Mouse (Mus musculus) cerebellum, postnatal 4 days (tissue): ENCODE results near the gene Lsm3.

Experiments
- DNase-seq, 2 experiments: peaks; one replicate each; pipeline ENCODE4 v3.0.0; 2022; ENCODE audit warnings: low spot score in 2 of 2, mixed read lengths in 1 of 2

Gene Lsm3

DNA sequence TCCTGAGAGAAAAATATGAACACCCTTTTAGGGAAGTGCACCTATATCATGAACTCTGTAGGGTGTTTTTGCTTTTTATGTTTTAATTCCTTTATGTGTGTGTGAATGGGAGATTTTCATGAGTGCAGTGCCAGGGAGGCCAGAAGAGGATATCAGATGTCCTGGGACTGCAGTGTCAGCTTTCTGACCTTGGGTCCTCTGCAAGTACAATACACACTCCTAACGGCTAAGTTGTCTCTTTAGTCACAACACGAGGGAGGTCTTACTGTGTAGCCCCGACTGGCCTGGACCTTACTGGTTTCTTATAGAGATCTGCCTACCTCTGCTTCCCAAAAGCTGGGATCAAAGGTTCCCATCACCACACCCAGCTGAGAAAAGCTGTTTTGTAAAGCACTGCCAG lies 37.0 kb downstream of the Lsm3 start:
- DNase-seq: no peak

DNA sequence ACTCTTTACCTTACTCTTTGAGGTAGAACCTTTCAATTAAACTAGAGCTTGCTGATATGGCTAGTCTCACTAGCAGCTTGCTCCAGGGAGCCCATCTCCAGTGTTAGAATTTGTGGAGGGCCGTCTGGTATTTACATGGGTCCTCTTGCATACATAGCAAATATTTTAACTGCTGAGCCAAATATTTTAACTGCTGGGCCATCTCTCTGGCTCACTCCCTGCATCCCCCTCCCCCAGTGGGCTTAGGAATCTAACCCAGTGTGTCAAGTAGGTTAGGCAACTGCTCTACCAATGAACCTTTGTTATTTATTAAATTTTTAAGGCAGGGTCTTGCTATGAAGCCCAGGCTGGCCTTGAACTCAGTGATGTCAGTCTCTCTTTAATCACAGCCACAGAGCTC lies 42.8 kb downstream of the Lsm3 start:
- DNase-seq: no peak

DNA sequence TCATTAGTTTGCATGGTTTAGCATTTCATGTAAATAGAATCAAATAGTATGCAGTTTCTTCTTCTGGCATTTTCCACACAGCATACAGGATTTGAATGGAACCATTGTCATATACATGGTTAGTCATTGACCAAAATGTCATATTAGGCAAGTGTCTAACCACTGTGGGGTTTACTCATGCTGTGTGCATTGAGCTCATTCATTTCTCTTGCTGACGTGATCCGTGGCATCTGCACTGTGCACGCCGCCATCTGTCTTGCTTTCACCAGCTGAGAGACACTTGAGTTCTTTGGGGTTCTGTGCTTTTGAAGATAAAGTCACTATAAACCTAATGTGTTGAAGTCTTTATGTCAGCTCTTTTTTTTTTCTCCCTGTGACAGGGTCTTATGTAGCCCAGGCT lies 43.6 kb downstream of the Lsm3 start:
- no peak for DNase-seq

DNA sequence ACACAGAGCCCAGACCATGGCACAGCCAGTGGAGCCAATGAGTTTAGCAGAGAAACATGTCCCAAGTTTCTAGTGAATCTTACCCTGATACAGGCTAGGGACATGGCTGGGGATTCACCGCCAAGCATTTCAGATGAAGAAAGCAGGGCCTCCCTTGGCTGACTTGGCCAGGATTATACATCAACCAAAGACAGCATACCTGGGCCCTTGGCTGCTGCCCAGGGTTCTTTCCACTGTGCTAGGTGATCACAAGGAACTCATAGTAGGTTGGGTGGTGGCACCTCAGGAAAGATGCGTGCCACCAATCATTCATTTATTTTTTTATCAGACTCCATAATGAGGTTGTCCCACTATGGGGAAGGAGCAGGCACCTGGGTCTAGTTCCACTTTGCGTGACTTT lies 44.5 kb downstream of the Lsm3 start:
- no peak for DNase-seq

DNA sequence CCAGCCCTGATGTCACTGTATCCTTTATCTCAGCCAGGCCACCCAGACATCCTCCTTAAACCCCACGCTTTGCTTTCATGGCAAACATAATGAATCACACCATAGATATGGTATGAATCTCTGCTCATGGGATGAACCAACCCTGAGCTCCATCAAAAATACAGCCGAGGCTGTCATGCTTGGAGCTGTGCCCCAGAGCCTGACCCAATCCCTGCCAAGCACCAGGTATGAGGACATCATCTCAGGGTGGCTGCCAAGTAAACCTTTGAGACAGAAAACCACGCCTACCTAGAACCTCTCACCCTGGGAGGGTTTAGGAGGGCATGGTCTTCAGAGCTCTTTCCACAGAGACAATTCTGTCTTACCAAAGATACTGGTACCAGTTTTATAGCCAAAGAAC lies 47.3 kb downstream of the Lsm3 start:
- DNase-seq: no peak

DNA sequence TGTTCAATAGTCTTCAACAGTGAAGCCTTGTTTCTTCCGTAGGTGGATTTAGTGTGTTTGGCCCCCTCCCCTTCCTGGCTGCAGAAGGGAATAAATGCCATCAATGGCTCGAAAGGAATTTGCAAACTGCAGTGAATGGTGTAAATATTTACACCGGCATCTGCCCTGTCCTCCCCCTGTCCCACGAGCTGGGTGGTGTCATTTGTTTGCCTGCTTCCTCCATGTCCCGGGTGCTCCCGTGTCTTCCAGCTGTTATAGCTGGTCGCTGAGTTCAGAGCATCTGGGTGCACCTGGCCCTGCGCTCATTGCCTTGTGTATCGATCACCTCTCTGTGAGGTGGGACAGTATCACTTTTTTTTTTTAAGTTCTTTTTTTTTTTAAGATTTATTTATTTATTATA lies 50.7 kb downstream of the Lsm3 start:
- no peak for DNase-seq
